Mouse (Mus musculus) spleen, postnatal 10 days (tissue): ENCODE results near the gene Psmd12.

Experiments used
- DNase-seq, 2 experiments: peaks; one replicate each; pipeline ENCODE4 v3.0.0; 2021 to 2022; ENCODE audit warnings: low spot score in 2 of 2

The Psmd12 gene

DNA sequence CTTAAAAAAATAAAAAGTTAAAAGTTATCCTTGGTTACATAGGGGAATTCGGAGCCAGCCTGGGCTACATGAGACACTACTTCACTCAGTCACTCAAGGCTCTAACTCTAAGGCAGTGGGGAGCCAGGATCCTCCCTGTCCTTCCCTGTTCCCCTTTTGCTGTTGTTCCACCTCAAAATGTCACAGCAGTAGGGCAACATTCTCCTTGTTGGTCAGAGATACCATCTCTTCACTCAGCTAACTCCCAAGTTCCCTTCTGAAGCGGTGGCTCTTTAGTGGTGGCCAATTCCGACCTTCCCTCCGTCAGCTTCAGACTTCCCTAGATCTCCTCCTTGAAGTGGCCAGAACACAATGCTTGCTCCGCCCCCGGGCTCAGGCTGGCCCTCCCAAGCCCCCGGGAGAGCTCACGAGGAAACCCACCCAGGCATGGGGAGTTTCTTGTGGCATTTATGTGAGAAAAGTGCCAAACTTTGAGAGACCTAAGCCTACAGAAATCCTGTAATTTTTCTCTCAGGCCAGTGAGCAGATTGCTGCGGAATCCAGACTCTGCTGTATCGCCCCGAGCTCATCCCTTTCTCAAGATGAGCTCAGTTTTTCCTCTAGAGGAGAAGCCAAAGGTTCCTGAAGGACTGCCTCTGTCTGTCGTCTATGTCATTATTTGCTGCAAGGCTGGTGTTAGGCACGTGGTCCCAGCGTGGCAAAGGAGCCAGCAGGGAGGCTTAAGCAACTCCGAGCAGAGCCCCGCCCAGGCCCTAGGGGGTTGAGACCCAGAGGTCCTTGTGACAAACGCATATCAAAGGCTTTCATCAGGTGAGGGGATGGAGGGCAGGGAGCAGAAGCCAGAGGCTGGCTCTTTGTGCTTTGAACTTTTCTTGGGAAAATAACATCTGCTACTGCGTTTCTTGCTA lies 31.3 kb downstream of the Psmd12 start:
- DNase-seq = peak in 1 of 2 experiments; percentile 26

DNA sequence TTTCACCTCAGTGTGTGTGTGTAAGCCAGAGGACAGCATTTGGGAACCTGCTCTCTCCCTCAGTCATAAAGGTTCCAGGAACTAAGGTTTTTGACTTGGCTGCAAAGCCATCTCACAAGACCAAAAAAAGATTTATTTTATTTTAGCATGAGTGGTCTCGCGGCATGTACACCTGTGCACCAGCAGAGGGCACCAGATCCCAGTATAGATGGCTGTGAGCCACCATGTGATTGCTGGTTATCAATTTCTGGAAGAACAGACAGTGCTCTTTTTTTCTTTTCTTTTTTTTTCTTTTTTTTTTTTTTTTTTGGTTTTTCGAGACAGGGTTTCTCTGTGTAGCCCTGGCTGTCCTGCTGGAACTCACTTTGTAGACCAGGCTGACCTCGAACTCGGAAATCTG lies 32.7 kb downstream of the Psmd12 start:
- peak; percentile 31 to 79 for DNase-seq

GRCm38 (mm10) chr11:107513047-107513446 lies 33.8 kb downstream of the Psmd12 start:
- no peak for DNase-seq

DNA sequence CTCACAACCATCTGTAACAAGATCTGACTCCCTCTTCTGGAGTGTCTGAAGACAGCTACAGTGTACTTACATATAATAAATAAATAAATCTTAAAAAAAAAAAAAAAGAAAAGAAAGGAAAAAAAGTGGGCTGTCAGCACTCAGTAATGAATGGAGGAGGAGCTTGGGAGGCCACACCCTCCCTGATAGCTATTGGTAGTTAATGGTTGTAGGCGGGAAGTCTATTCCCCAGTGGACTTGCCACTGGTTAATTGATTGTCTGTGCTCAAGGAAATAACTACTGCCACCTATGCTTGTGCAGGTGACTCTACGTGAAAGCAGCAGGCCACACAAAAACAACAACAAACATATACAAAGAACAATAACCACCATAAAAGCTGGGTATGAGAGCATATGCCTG lies 37.1 kb downstream of the Psmd12 start:
- no peak for DNase-seq

DNA sequence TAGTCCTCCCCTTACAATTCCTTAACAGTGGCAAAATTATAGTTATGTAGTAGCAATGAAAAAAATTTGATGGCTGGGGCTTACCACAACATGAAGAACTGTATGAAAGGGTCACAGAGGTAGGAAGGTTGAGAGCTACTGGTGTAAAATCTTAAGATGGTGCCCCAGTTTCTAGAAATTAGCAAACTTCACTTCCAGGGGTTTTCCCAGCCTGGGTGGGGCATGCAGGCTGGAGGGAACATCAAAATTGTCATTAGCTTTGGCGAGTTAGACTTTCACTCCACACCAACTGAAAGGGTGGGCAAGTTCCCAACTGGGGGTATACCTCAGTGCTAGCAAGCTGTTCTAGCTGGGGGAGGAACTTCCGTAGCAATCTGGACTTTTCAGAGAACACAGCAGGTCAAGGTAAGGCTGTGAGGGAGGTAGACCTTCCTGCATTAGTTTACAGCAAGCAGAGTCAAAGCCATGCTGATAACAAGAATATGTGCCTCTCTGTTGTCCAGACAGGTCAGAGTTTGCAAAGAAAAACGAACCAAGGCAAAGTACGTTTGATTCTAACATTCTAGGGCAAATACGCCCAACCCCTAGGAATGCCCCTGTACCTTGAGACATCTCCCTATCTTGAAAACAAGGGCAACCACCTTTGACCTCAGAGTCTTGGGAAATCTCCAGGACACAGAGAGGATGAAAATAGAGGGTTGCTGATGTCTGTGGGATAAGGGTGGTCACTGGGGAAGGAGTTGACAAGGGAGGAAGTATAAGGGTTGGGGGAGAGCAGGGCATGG lies 39.6 kb downstream of the Psmd12 start:
- no peak for DNase-seq

DNA sequence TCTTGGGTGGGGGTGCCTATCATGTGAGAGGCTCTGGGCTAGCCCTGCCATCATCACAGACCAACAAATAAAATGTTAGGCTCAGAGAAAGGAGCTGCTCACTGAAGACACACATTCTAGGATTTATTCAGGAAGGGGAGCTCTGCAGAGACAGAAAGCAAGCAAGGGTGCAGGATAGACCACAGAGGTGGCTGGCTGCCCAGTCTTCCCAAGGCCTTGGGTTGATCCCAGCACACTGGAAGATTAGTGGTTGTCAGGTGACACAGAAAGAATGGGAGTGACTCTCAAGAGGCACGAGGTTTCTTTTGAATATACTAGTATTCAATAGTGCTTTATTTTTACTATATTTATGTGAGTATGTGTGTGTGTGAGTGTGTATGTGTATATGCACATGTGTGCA lies 41.9 kb downstream of the Psmd12 start:
- no peak for DNase-seq

GRCm38 (mm10) chr11:107524966-107525365 lies 45.7 kb downstream of the Psmd12 start:
- DNase-seq = no peak

GRCm38 (mm10) chr11:107527632-107528031 lies 48.3 kb downstream of the Psmd12 start:
- DNase-seq = no peak

DNA sequence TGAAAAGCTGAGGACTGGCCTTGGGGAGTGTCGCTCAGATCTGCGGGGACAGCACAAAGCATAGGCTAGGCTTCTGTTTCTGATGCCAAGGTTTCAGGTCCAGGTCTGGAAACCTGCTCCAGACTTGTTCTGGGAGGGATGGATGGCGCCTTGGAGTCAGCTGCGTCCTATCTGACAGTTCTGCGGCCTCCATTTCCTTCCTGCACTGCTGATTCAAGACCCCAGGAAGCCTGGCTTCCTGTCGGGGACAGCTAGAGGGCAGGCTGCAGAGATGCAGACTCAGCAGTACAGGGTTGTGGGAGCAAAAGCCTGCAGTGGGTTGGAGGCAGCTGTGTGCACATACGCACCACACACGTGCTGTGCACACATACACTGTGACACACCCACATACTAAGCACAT lies 50.0 kb downstream of the Psmd12 start:
- DNase-seq = peak in 1 of 2 experiments; percentile 29

DNA sequence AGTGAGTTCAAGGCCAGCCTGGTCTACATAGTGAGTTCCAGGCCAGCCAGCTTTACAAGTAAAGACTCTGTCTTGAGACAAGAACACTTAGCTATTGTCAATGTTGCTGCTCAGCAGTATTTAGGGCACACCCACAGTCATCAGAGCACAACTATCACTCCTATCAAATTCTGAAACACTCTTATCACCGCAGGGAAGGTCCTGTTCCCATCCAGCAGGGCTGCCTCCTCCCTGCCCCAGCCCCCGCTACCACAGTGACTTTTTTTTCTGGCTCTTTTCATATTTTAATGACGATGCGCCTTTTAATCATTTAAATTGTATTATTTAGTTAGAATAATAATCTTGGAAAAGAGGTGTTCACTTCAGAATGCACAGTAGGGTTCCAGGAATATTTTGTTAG lies 52.2 kb downstream of the Psmd12 start:
- no peak for DNase-seq

DNA sequence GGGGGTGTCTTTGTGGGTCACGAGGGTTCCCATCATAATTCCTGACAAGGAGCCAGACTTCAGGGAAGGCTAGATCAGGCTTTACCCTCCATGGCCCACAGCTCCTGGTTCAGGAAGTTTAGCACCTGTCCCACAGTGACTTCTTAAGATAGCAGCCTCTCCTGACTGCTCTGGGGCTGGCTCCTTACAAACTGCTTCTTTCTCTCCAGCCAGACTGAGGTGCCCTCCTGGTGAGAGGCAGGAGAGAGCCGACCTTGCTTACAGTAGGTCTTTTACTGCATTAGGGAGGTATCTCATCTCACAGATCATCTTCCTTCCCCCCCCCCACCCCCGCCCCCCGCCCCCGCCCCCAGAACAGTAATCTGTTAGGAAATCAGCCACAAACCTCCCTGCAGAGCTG lies 53.0 kb downstream of the Psmd12 start:
- DNase-seq = no peak

DNA sequence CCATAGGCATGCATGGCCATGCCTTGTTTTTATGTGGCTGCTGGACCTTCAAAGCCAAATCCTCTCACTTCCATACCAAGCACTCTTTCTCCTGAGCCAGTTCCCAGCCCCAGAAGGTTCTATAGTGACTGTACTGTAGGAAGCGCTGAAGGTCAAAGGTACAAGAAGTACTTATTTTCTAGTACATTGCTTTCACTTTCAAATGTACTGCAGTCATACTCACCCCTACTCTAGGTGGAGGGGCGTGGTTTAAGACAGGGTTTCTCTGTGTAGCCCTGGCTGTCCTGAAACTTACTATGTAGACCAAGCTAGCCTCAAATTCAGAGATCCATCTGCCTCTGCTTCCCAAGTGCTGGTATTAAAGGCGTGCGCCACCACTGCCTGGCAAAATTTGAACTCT lies 59.7 kb downstream of the Psmd12 start:
- no peak for DNase-seq

DNA sequence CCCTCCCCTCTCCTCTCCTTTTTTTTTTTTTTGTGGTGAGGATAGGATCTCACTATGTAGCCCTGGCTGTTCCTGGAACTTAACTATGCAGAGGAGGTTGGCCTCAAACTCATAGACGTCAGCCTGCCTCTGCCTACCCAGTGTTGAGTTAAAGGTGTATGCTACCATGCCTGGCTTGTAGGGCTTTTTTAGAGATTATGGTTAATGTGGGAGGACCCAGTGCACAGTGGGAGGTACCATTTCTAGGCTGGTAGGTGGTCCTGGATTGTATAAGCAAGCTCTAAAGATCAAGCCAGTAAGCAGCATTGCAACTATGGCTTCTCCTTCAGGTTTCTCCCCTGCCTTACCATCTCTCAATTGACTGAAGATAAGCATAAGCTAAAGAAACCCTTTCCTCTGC lies 61.1 kb downstream of the Psmd12 start:
- DNase-seq = no peak

DNA sequence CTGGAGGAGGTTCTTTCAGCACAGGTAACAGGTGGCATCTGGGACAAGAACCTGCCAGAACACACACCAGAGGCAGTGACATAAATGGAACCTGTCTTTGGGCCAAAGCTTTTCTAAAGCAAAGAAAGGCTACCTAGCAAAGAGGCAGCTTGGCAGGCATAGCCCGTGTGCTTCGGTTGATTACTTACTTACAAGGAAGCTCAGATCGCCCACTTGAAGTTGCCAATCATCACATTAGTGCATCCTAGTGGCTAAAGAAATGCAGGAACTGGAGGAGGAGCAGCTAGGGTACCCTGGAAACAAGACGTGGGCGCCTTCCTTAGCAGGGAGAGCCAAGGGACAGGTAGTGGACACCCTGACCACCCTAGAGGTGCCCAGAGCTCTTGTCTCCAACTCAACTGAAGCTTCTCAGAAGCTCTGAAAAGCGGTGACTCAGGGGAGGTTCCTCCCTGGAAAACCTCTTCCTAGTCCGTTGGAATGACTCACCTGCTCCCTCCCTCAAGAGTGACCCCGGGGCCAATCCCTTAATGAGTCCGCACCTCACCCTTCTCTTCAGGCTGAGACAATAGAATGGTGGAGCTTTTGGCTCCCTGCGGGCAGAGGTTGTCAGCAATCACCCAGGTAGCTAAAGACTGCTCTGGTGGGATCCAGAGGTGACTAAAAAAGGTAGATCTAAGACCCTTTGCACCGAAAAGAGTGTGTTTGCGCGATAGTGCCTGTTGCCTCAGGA lies 66.6 kb downstream of the Psmd12 start:
- no peak for DNase-seq

GRCm38 (mm10) chr11:107546667-107547301 lies 67.5 kb downstream of the Psmd12 start:
- DNase-seq = peak; percentile 22 to 36

GRCm38 (mm10) chr11:107547351-107548203 lies 68.3 kb downstream of the Psmd12 start, which contains the start of gene Helz:
Gene Helz (plus strand): TSS chr11:107547930.
- DNase-seq = peak; percentile 60 to 73

DNA sequence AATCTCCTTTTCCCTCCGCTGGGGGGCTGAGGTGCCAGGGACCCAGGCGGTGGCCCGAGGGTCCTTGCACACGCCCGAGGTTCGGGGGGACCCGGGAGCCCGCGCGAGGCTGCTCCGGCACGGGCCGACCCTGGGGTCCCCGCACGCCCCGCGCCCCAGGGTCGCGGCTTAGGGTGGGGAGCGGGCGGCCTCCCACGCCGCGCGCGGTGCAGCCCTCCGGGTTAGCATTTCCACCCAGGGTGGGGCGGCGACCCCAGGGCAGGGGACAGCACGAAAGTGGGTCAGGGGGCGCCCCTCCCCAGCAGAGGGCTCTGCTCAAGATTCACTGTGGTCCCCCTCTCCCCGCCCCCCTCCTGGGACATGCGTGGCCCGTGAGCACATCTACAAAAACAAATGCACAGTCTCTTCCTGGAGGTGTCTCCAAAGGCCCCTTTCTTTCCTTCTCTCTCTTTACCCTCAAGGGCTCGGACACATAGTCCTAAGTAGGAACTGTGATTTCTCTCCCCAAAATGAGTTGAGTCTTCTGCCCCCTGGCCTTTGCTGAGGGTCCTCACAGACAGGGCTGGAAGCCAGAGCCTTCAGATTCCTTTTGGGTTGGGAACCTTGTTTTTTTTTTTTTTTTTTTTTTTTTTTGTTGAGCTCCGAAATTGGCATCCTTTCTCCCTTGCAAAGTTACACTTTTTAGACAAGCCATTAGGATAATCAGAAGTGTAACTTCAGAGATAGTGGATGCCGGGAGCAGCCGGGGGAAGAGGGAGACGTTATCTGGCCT lies 69.1 kb downstream of the Psmd12 start:
- peak in 1 of 2 experiments; percentile 42 for DNase-seq
